Mouse (Mus musculus) mouse embryonic stem cell (cell line): ENCODE measurements around the gene Prss46.

ENCODE experiments used
- in situ Hi-C, 2 experiments: fragments of 300-500 bp; cut with MboI; formaldehyde crosslinking; loops; 1 replicate in 1 of 2; 3 replicates in 1 of 2; pipeline ENCODE4 v1.14.3; 2019 to 2020; ENCODE audit warnings: low sequenced_read_pairs in 2 of 2, low pct_unique_long_range_greater_than_20kb in 1 of 2, mixed read lengths in 1 of 2; ENCODE audit not compliant: unreplicated experiment in 1 of 2

Gene Prss46

DNA sequence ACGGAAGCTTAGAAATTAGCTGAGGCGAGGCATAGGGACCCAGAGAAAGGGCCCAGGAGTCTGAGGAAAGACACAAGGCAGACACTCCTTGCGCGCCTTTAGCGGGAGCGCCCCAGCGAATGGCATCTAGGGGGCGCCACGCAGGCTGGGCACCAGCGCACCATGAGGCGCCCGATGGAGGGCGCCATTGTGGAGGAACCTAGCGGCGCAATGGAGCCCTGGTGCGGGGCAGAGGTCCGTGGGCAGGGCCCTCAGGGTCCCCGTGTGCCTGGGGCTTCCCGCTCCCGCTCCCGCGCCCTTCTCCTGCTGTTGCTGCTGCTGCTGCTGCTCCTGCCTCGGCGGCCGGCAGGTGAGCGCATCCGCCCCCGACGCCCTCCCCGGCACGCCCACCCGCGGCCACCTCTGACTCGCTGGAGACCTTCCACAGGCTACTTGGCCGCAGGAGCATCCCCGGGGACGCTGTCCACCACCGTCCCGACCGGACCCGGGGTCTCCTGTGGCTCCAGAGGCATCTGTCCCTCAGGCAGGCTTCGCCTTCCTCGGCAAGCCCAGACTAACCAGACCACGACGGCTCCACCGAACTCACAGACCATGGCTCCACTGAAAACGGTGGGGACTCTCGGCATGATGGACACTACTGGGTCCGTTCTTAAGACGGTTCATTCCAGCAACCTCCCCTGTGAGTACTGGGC is 13.6 kb downstream of the Prss46 start, which contains the start of gene Prss50:
Gene Prss50 (plus strand): TSS at position 187 of the 692 bp plus-strand sequence.
- in situ Hi-C loops = no loop called here

DNA sequence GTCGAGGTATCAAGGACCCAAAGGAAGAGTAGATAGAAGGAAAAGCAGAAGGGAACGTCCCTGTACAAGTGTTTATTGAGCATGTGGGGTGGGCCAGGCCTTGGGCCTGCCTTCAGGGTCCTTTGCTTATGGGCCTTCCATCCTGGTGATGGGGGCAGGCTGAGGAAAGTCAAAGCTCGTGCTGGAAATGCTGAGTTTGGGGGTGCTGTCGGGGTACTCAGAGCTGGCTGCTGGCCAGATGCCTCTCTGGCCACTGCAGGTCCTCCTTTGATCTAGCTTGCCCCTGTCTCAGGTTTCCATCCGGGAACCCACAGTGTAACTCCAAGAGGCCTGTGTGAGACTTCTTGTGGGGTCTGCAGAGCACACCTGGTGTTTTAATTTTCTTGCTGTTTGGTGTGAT is 14.2 kb downstream of the Prss46 start:
- in situ Hi-C loops = no loop called here

DNA sequence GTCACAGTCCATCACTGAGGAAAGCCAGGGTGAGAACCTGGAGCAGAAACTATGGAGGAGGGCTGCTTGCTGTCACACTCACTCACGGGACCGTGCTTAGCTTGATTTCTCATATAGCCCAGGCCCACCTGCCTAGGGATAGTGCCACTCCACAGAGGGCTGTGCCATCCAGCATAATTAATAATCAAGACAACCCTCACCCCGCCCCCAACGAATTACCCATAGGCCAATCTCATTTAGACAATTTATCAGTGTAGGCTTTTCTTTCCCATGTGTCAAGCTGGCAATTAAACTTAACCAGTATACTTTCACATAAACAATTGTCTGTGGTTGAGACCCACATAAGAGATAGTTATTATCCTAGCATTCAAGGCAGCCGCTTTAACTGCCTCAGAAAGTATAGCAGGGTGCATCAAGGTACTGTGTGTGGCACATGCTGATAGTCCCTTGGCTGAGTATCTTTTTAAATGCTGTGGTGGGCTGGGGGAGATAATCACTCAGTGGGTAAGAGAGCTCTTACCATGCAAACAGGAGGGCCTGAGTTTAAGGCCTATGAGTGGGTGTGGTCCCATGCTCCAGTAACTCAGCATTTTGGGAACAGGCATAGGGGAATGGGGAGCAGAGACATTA is 14.8 kb downstream of the Prss46 start:
- in situ Hi-C loops = no loop called here

DNA sequence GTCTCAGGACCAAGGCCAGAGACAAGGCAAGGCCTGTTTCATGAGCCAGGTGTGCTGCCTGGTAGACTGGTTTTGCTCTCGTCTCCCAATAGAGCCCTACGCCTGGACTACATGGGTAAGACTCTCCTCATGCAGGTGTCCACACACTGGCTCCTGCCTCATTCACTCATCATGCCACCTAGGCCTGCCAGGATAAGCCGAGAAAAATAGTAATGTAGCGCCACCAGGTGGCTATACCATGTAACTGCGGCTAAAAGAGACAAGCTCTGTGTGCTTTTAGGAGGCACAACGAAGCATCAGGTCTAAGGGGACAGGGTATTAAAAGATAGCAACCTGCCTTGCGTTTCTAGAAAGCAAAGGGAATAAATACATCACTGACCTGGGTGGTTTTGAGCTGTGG is 26.7 kb downstream of the Prss46 start:
- in situ Hi-C loops = no loop called here

DNA sequence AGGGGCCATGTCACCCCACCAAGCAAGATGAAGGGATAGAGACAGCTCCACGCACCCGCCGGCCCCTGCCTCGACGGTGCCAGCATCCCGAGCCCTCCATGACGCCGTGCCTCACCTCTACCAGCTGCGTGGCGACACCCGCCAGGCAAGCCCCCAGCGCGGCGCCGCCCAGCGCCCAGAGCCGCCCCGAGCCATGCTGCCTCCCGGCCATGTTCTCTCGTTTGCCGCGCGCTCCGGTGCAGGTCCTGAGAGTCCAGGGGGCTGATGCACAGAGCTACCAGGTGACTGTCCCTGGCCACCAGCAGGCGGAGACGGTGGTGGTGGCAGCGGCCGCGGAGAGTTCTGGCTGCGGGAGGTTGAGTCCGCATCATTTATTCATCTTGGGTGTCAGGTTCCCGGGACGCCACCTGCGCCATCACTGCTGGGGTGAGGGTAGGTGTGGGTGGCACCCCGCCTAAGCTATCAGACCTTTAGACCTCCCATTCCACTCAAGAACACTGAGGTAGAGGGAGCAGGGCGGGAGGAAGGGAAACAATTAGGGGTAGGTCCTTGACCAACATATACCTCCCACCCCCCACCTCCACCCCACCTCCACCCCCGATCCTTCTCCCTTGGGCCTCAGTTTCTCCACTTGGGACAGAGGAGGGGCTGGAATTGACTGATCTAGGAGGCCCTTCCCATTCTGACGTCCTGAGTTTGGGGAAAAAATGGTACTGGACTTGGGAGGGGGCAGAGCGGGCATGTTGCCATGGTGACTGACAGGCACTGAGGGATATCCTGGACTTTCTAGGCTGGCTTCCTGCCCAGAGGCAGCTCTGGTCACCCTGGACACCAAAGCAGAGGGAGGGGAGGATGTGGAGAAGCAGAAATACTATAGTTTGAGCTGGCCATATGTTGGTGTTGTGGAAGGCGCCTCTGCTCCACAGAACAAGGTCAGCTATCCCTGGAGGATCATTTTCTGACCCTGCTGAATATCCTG is 29.7 kb downstream of the Prss46 start:
- in situ Hi-C loops = no loop called here

DNA sequence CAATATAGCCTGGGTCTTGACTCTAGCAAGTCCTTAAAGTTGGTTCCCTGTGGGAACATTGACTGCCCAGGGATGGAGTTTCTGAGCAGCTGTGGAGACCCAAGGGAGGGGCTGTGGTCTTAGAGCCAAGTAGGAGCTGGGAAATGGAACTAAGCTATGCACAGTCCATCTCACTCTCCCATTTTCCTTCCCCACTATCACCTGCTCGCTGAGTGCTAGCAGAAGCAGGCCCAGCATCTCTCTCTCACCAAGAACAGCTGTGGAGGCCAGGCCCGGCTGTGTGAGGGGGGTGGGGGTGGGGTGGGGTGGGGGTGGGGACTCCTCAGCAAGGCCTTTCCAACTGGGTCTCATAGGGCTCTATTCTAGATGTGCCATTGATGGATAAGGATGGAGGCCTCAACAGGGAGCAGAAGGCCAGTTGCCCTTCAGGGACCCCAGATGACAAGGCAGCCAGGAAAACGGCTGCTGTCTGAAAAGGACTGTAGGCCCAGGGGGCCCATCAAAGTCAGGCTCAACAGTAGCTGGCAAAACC is 30.4 kb downstream of the Prss46 start:
- in situ Hi-C loops = no loop called here

DNA sequence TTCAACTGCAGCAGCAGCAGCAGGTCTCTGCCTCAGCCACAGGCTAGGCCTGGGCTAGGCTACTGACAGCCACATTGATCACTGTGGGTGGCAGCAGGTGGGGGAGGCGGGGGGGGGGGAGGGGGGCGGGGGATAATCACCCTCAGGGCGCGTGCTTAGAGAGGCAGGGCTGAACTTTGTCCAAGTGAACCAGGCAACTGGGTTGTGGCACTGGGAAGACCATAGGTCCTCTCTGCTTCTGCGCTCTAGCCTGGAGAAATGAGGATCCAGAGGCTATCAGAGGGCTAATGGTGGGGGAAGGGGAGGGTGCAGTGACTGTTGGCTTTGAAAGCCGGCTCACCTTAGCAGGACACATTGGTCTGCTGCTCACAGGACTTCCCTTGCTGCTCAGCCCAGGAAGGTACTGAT is 31.0 kb downstream of the Prss46 start:
- in situ Hi-C loops = no loop called here

DNA sequence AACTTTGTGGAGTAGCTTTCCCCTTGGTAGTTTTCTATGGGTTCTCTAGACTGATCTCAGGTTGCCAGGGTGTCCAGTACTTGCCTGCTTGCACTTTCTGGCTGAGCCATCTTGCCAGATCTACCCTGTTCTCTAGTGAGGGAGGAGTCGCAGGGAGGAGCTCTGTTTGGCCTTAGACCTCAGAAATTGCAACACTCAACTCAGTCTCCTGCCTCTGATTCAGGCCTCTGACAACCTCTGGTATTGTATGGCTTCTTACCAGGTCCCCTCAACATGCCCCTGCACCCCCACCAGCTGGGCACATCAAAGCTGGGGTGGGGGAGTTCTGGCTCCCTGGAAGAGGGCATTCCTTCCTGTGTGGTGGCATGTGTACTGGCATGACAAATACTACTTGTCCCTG is 33.0 kb downstream of the Prss46 start:
- in situ Hi-C loops = no loop called here

DNA sequence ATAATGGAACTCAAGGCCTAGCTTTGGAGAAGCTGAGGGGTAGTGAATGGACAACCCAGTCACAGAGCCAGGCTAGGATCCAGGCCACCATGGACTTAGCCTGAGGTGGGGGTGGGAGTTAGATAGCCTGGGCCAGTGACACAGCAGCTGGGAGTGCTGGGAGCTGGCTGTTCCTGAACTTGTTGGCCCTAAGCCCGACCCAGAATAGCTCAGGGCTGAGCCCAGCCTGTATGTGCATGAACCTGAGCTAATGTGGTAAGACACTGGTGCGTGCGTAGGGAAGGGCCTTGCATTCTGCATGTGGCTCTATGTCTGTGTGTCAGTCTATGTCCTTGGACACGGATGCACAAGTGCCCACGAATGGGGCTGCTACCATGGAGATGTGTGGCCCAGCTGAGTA is 33.6 kb downstream of the Prss46 start:
- in situ Hi-C loops = no loop called here

DNA sequence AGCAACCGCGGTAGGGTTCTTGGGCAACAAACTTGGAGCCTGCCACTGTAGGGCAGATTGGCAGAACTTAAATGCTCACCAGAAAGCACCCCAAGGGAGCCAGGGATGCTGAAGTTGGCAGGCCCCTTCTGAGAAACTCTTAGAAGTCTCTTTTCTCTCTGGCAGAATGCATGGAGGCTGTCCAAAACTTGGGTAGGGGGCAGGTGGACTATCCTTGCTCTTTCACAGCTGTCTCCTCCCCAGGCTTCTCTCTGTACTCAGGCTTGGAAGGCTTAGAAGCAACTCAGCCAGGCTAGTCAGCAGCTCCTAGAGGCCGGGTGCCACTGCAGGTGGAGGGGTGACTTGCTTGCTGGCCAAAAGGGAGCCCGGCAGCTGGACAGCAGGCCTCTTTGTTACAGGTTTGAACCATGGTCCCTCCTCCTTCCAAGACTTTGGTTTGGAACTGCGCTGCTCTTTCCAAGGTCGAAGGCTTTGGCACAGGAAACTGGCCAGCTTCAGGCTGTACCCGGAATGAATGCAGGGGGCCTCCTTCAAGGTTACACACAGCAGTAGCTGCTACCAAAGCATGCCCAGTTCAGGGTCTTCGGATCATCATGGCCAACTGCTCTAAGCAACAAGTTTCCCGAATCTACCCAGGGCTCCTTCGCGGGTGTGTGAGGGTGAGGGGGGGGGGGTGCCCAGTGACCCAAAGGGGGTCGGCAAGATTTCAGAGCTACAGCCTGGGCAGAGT is 35.0 kb downstream of the Prss46 start, which contains the start of gene Als2cl:
Gene Als2cl (plus strand): TSS at position 680 of the 730 bp plus-strand sequence.
- in situ Hi-C loops = no loop called here

DNA sequence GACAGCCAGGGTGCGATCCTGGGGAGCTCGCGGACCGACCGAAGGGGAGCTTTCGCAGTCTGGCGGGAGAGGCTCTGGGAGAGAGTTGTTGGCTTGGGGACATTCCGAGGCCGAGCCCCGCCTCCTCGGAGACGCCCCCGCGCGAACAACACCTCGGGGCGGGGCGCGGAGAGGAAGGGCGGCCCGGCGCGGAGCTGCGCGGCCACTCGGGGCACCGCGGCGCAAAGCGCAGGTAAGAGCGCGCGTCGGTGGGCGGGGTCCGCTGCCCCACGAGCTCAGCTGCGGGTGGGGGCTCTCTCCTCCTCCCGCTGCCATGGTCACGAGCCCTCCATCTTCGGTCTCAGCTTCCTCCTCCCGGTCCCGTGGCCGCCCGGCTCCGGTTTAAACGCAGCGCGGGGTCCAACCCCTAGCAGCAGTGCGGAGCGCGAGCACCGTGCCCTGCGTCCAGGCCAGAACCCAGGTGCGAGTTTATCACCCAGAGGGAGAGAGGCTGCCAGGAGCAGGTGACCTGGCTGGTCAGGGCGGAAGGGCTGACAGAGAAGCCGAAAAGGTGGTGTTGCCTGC is 35.8 kb downstream of the Prss46 start, which contains the start of gene Tmie:
Gene Tmie (minus strand): TSS at position 116 of the 564 bp plus-strand sequence.
- in situ Hi-C loops = no loop called here

DNA sequence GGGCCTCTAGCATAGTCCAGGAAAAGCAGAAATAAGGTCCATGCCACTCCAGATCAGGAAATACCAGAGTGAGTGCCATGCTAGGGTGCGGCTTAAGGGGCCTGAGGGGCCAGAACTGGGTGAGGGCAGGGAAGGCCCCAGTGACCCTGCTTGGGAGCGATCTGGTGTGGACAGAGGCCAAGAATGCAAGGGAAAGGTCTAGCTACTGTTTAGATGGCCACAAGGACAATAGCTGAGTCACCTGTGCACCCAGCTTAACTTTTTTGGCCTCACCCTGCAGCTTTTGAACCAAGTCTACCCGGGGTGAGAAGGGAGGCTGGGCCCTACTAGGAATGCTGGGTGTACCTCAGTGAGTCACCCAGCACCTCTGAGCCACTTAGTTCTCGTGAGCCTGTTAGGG is 36.5 kb downstream of the Prss46 start:
- in situ Hi-C loops = no loop called here

DNA sequence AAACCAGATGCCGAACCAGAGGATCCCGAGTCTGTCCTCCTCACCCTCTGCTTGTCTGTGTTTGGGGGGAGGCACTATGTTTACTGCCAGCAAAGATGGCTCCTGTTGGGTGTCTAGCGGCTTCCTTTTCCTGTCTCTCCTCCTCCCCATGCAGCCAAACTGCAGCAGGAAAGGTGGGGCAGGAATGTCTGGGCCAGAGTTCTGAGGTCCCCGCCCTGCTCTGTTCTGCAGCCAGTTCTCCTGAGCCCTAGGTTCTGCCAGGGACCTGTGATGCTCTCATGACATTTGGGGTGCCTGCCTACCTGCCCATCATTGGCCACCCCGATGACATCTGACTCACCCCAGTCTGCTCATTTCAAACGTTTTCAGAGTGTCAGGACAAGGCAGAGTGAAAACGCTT is 37.6 kb downstream of the Prss46 start:
- in situ Hi-C loops = no loop called here

DNA sequence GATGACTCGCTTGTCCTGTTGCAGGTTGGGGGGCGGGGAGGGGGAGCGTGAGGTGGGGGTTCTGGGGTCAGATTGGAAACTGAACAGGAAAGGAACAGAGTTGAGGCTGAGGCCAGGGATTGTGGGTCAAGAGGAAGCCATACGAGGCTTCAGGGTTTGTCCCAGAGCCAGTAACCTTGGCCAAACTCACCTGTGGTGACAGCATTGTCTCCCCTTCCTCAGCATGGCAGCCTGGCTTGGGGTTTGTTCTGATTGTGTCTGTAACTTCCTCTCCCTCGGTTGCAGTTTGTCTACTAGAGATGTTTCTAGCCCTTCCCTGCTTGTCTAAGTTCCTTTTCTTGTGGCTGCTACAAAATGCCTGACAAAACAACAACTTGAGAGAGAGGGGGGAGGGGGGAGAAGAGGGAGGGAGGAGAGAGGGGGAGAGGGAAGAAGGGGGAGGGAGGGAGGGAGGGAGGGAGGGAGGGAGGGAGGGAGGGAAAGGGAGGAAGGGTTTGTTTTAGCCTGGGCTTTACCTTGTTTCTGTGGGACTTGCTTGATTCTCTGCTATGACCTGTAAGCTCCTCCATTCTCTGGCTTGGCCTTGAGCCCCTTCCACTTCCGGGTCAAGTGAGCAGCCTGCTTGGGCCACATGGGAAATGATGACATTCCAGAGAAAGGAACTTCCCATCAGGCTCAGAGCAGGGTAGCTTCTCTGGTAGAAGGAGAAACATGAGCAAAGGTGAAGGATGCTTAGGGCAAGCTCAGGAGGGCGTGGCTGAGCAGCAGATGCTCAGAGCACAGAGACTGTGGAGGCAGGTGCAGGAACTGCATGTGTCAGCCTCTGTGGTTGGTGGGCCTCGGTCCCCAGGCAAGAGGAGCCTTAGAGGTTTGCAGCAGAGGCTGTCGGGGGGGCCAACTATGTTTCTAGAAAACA is 43.3 kb downstream of the Prss46 start:
- in situ Hi-C loops = no loop called here

DNA sequence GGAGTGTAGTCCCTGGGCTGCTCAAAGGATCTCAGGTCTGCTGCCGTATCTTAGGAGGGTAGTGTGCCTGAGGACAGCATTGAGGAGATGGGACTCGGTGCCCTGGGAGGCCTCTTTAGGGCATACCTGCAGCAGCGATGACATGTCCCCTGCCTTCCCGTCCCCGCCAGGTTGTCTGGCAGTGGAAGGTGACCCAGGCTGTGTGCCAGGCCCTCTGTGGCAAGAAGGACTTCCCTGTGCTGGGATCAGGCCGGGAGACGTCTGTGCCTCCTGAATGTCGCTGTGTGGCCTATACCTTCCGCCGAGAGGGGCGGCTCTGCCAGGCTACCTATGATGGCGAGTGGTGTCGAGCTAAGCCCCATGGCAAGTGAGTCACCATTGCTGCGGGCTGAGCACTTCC is 44.6 kb downstream of the Prss46 start:
- in situ Hi-C loops = no loop called here

DNA sequence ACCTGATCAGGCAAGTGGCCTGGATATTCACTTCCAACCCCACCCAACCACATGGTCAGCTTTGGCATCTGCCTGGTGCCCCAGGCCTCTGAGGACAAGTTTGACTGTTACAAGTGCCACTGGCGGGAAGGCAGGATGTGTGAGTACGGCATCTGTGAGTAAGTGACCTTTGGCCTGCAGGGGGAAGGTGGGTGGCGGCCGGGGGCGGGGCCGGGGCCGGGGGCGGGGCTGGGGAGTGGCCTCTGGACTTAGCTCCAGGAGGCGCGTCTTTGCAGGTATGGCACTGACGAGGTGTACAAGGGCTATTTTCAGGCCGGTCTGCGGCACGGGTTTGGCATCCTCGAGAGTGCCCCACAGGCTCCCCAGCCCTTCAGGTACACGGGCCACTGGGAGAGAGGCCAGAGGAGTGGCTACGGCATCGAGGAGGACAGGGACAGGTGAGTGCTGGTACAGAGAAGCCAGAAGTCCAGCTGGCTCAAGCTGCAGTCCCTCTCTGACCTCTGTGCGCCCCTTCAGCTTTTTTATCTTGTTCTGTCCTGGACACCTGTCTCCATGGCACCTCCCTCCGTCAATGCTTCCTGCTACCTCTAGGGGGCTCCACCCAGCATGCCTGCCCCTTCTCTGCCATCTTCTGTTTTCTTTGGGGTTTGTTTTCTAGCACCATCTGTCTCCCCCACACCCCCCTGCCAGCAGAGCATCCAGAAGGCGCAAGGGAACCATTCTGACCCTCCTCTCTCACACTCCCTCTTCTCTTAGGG is 45.9 kb downstream of the Prss46 start:
- in situ Hi-C loops = no loop called here
